Mouse (Mus musculus): ENCODE data around the gene Lrmda.
A peak's percentile ranks its signal among the peaks of the same experiment; 100 is the strongest.

Gene Lrmda

GRCm38 (mm10) chr14:22043420-22043819, 23.9 kb downstream of the Lrmda start:
- DNase-seq (ENCODE audit: low spot score): no peak

DNA sequence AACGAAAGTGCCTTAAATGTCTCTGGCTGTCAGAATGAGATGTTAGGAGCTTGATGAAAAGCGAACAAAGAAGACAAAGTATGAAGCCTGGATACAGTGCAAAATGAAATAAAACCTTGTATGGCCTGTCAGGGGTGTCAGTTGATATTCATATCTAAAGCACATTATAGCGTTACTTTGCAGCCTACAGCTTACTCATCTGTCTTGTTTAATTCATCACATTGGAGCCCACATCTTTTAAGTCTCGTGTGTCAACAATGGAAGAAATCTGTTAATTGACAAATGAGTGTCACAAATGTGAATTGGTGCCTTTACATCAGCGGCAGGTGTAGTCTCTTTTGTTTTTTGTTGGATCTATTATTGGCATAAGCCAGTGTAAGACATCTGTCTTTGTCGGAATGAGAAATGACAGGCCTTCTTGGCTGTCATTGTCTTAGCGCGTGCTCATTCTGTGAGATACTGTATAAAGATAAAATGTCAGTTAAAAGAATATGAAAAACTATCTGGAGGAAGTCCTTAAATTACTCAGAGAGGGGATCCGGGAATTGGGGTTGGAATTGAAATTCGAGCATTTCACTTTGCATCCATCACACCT, 26.8 kb downstream of the Lrmda start:
- DNase-seq (ENCODE audit: low spot score): no peak

- DNase-seq (ENCODE audit: low spot score): no peak
Measured at GRCm38 (mm10) chr14:22048068-22048899, 28.8 kb downstream of the Lrmda start.

- no peak for DNase-seq (ENCODE audit: low spot score)
Measured at GRCm38 (mm10) chr14:22048900-22049199, 29.3 kb downstream of the Lrmda start.

DNA sequence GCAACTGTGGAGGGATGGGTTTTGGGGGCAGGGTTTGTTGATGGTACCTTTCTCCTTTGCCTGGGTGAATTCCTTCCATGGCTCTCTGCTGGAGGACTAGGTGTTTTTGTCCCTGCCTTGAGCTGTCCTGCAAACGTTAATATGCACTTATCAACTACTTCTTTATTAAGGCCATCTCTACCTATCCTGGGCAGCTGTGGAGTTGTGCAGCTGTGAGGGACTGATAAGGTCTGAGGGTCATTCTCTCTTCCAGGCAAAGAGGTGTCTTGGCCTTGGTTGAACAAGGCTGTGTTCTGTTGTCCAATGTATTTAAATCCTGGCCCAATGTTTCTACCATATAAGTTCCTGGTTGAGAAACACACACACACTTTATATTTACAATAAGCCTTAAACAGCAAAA, 29.8 kb downstream of the Lrmda start:
- DNase-seq (ENCODE audit: low spot score): no peak

- DNase-seq (ENCODE audit: low spot score): no peak
Measured at GRCm38 (mm10) chr14:22051941-22052664, 32.6 kb downstream of the Lrmda start.

- peak; percentile 6 for DNase-seq (ENCODE audit: low spot score)
Measured at GRCm38 (mm10) chr14:22055630-22056029, 36.1 kb downstream of the Lrmda start.

- no peak for DNase-seq (ENCODE audit: low spot score)
Measured at GRCm38 (mm10) chr14:22056246-22056645, 36.7 kb downstream of the Lrmda start.

DNA sequence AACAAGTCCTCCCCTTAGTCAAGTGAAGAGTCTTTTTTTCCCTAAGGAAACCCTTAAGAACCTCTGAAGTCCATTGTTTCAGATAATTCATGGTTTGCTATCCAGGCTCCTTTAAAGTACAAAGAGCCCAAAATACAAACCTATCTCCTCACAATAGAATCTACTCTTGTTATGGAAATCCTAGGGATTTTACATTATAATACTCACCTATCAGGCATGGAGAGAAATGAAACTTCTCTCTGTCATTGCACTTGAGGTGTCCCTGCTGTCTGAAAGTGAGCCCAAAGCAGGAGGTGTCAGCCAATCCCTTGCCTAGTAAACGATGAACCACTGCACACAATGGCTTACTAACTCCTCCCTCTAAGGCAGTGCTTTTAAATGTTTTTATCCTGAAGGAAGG, 39.2 kb downstream of the Lrmda start:
- DNase-seq (ENCODE audit: low spot score): no peak

DNA sequence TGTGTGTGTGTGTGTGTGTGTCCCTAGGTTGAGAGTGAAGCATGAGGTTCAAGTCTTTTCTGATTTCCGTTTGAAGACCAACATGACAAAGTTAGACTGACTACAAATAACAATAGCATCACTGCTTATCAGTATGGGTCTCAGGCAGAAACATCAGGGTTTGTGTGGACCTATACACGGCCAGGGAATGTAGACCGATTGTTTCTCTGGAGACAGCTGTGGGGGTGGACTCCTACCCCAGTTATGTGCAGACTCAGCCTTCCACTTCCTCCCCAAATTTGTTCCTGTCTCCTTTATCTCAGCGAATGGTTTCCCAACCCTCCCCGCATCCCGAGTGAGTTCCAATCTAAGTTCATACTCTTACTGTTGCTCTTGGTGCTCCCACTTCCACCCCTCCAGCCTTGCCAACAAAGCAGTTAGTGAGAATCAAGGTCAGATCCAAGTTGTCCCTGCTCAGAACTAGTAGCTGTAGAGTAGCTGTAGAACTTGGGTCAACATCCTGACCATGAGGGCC, 39.9 kb downstream of the Lrmda start:
- DNase-seq (ENCODE audit: low spot score): no peak

DNA sequence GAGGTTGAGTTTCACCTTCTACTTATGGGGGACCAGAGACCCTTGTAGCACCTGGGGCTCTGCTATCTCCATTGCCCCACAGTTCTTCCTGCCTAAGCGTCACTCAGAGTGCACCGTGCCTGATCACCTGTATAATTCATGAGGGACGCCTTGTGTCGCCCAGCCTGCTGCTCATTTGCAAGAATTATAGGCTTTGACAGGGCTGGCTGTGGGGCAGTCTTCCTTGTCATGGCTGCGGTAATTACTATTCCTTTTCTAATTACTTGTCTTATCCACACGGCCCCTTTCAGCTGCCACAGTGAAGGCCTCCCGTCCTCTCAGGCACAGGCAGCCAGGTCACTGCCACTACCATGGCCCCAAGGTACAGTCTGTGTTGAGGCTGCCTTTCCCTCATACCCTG, 41.3 kb downstream of the Lrmda start:
- DNase-seq (ENCODE audit: low spot score): no peak

DNA sequence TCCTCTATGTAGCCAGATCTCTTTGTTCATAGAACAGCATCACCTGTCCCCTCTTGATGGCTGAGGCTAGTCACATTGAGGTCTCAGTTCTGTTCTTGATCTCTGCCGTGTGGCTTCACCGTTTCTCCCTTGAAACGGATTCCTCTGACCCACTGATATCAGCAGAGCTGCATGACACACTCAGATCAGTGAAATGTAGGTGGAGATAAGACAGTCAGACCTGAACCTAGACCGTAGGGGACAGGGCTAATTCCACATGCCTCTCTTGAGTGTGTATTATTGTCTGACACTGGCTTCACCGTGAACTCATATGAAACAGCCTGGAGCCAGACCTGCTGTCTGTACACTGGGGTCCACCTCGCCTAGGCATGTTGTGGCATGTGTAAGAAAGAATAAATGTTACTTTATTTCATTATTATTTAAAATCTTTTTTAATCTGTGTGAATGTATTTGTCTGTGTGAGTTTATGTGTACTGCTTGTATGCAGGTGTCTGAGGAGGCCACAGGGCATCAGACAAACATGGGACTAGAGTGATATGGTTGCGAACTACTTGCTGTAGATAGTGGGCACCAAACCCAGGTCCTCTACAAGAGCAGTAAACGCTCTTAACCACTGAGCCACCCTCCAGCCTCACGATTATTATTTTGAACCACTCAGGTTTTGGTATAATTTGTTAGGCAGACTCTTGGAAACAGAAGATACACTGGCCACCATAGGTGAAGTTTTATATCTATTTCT, 42.8 kb downstream of the Lrmda start:
- DNase-seq (ENCODE audit: low spot score): no peak

GRCm38 (mm10) chr14:22069169-22069568, 49.7 kb downstream of the Lrmda start:
- DNase-seq (ENCODE audit: low spot score): no peak

GRCm38 (mm10) chr14:22073385-22073784, 53.9 kb downstream of the Lrmda start:
- no peak for DNase-seq (ENCODE audit: low spot score)

DNA sequence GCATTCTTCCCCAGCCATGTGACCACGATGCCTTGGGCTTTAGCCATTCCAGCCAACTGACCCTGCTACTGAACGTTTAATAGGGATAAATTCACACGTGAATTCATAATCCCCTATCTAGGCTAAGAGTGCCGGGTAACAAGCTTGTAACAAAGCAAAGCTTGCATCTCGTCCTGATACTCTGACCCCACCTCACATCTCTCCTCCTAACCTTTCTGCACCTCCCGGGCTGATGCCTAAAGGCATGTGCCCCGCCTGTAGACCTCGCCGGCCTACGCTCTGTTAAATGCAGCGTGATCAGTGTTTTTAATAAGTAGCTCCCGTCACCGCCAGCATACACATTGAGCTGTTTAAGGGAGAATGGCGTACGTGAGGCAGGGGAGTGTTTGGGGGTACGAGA, 54.7 kb downstream of the Lrmda start:
- DNase-seq (ENCODE audit: low spot score): no peak

GRCm38 (mm10) chr14:22083931-22084330, 64.4 kb downstream of the Lrmda start:
- DNase-seq (ENCODE audit: low spot score): no peak

GRCm38 (mm10) chr14:22085411-22085810, 65.9 kb downstream of the Lrmda start:
- DNase-seq (ENCODE audit: low spot score): no peak

GRCm38 (mm10) chr14:22088604-22089003, 69.1 kb downstream of the Lrmda start:
- no peak for DNase-seq (ENCODE audit: low spot score)

GRCm38 (mm10) chr14:22089331-22089730, 69.8 kb downstream of the Lrmda start:
- DNase-seq (ENCODE audit: low spot score): no peak

DNA sequence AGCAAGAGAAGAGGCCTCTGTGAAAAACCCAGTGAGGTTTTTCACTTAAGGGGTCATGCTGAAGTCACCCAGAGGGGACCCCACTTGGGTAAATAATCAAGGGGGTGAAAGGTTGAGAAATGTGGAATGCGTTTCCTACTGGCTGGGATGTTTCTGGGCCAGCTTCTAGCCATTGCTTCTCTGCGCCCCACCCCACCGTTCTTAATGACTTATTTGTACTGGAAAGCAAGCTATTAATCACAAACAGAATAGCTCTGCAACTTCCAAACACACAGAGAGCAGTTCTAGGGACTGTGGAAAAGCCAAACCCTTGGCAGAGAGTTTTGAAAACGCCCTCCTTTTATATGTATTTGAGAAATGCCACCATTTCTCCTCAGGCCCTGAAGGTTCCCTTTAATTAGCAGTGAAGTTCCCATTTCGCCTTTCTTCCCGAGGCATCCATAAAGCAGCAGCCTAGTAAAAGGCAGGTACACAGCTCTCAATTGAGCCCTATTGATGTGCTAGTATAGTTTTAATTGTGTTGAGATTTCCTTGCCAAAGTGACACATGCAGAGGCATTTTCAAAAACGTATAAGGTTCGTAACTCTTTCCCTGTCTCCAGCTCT, 70.5 kb downstream of the Lrmda start:
- DNase-seq (ENCODE audit: low spot score): no peak

DNA sequence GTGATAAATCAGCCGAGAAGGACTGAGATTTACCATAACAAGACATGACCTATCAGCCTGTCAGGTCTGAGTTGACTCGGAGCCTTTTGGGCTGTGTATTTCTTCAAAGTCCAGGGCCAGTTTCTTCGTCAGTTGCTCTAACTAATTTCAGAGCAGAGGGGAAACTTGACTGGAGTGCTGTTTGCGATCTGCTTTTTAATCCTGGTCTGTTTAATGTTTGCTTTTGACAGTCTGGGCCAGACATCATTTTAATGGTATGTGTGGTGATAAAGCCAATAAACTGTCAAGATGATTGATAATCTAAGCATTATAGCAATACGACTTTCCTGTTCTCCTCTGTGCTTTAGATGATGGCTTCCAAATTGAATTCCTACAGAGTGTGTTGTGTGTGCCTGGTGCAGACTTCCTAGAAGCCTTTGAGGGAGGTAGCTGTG, 71.3 kb downstream of the Lrmda start:
- DNase-seq (ENCODE audit: low spot score): no peak

- no peak for DNase-seq (ENCODE audit: low spot score)
Measured at GRCm38 (mm10) chr14:22091306-22091705, 71.8 kb downstream of the Lrmda start.
